Mouse (Mus musculus): ENCODE results near the gene Zmiz2. TPM values are rescaled to one million over a fixed set of nuclear protein-coding genes. Genes with fewer than 3 reads are reported as not detected.
"Not testable (repeated sequence)": the region's sequence is repeated elsewhere in the genome, so short reads cannot be mapped to it uniquely, and the experiment has no call there.

The Zmiz2 gene
- total and polyA plus RNA-seq, 3 experiments, result 10.6 to 238 (median 46.3) TPM

DNA sequence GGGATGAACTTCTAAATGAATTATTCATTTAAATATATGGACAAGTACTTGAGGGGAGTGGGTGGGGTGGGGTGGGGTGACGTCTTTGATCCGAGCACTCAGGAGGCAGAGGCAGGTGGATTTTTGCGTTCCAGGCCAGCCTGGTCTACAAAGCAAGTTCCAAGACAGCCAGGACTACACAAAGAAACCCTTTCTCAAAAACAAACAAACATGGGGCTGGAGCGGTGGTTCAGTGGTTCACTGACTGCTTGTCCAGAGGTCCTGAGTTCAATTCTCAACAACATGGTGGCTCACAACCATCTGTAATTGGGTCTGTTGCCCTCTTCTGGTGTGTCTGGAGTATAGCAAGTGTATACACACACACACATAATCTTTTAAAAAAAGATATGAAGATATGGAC lies 56.6 kb downstream of the Zmiz2 start:
- H3K36me3 ChIP-seq (replicated peaks in 1 of 2; ENCODE audit: control insufficient read depth in 1 of 2, insufficient read depth in 1 of 2, low read length in 1 of 2), result no peaks in the 10 kb centered on the region
- H3K4me1 ChIP-seq (ENCODE audit: control insufficient read depth in 1 of 2, insufficient read depth in 2 of 2), result peaks cover 5 to 14% of the 10 kb centered on the region in 2 experiments; a peak in 3 of 4 replicates
- peaks cover 24% of the 10 kb centered on the region for H3K79me2 ChIP-seq (replicated peaks; ENCODE audit: control insufficient read depth, extremely low read depth, insufficient read depth, poor library complexity, severe bottlenecking)
- in situ Hi-C loops (cut with MboI; ENCODE audit: low pct_ligation_motif_present, low pct_unique_long_range_greater_than_20kb, low sequenced_read_pairs), result no loop called here
- no peak for TF ChIP-seq HCFC1 (IDR thresholded peaks at IDR 0.05; ENCODE audit: low read depth, low read length)
- no peak for TF ChIP-seq TCF12 (IDR thresholded peaks at IDR 0.05; ENCODE audit: low read depth, low read length)
- H3K9ac ChIP-seq (ENCODE audit: insufficient read depth, low read depth), result no peak overlapping the region; the same call in 1 of the 2 replicates
- DNase-seq (ENCODE audit: extremely low read depth), result no peak
- peak overlapping the region; percentile 99 for H3K4me2 ChIP-seq (ENCODE audit: insufficient read depth, low read depth, poor library complexity, severe bottlenecking)
- H3K9me3 ChIP-seq (replicated peaks; ENCODE audit: low read length), result peaks cover 4% of the 10 kb centered on the region
- dilution Hi-C loops (cut with MboI; ENCODE audit: extremely low pct_ligation_motif_present, extremely low pct_unique_long_range_greater_than_20kb, low sequenced_read_pairs), result no loop called here
- peaks cover 20% of the 10 kb centered on the region for H3K27me3 ChIP-seq (replicated peaks)
- no peak overlapping the region for H3K27ac ChIP-seq (ENCODE audit: insufficient read depth, low read depth)
- H3K4me3 ChIP-seq (replicated peaks in 1 of 3; ENCODE audit: low read depth in 2 of 3, low read length in 2 of 3, poor library complexity in 1 of 3), result no peak overlapping the region

DNA sequence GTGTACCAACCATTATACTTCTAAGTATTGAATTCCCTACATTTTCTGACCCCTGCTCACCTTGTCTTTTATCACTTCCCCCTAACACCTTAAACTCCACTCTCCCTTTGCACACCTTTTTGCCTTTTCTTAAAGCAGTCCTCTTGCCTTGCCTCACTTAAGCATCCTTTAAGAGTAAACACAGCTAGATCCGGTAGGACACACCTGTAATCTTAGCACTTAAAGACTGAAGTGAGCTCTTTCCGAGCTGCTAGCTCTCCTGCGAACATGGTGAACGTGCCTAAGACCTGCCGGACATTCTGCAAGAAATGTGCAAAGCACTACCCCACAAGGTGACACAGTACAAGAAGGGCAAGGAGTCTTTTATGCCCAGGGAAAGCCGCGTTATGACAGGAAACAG lies 57.1 kb downstream of the Zmiz2 start:
- TF ChIP-seq IRF4 (IDR thresholded peaks at IDR 0.05; ENCODE audit: low read depth, low read length), result no peak
- TF ChIP-seq SMC3 (IDR thresholded peaks at IDR 0.05; ENCODE audit: low read depth, low read length), result no peak
- no peak for TF ChIP-seq SIN3A (IDR thresholded peaks at IDR 0.05; ENCODE audit: low read length)
- TF ChIP-seq RCOR1 (conservative IDR thresholded peaks at IDR 0.05; ENCODE audit: low read depth, low read length), result no peak
- TF ChIP-seq MEF2A (IDR thresholded peaks at IDR 0.05; ENCODE audit: borderline replicate concordance, low read depth, low read length), result no peak
- no peak for TF ChIP-seq BHLHE40 (IDR thresholded peaks at IDR 0.05; ENCODE audit: low read depth, low read length)
- TF ChIP-seq NRF1 (IDR thresholded peaks at IDR 0.05; ENCODE audit: low read depth, low read length), result no peak
- H3K4me3 ChIP-seq (replicated peaks in 1 of 3; ENCODE audit: low read depth in 2 of 3, low read length in 2 of 3, poor library complexity in 1 of 3), result no peak overlapping the region
- no peak for DNase-seq (ENCODE audit: extremely low read depth)
- dilution Hi-C loops (cut with MboI; ENCODE audit: extremely low pct_ligation_motif_present, extremely low pct_unique_long_range_greater_than_20kb, low sequenced_read_pairs) (no loop called here), in situ Hi-C loops (cut with MboI; ENCODE audit: low pct_ligation_motif_present, low pct_unique_long_range_greater_than_20kb, low sequenced_read_pairs) (no loop called here)
- peaks cover 24% of the 10 kb centered on the region for H3K79me2 ChIP-seq (replicated peaks; ENCODE audit: control insufficient read depth, extremely low read depth, insufficient read depth, poor library complexity, severe bottlenecking)
- peaks cover 20% of the 10 kb centered on the region for H3K27me3 ChIP-seq (replicated peaks)
- no peak overlapping the region for H3K9ac ChIP-seq (ENCODE audit: insufficient read depth, low read depth)
- H3K9me3 ChIP-seq (replicated peaks; ENCODE audit: low read length), result peaks cover 4% of the 10 kb centered on the region
- no peaks in the 10 kb centered on the region for H3K36me3 ChIP-seq (replicated peaks in 1 of 2; ENCODE audit: control insufficient read depth in 1 of 2, insufficient read depth in 1 of 2, low read length in 1 of 2)
- H3K4me2 ChIP-seq (ENCODE audit: insufficient read depth, low read depth, poor library complexity, severe bottlenecking), result no peak overlapping the region
- no peak overlapping the region for H3K27ac ChIP-seq (ENCODE audit: insufficient read depth, low read depth)
- peaks cover 5 to 14% of the 10 kb centered on the region in 2 experiments; a peak in 3 of 4 replicates for H3K4me1 ChIP-seq (ENCODE audit: control insufficient read depth in 1 of 2, insufficient read depth in 2 of 2)

- Histone ChIP-seq H3K79me2 (replicated peaks; ENCODE audit: control insufficient read depth, extremely low read depth, insufficient read depth, poor library complexity, severe bottlenecking) (peaks cover 14% of the 10 kb centered on the region), H3K9me3 (replicated peaks; ENCODE audit: low read length) (peaks cover 6% of the 10 kb centered on the region), H3K4me1 (ENCODE audit: control insufficient read depth in 1 of 2, insufficient read depth in 2 of 2) (peaks cover 5 to 14% of the 10 kb centered on the region in 2 experiments; a peak in 3 of 4 replicates), H3K27me3 (replicated peaks) (peaks cover 20% of the 10 kb centered on the region), H3K4me2 (ENCODE audit: insufficient read depth, low read depth, poor library complexity, severe bottlenecking) (no peak overlapping the region), H3K9ac (ENCODE audit: insufficient read depth, low read depth) (no peak overlapping the region), H3K27ac (ENCODE audit: insufficient read depth, low read depth) (no peak overlapping the region), H3K4me3 (replicated peaks in 1 of 3; ENCODE audit: low read depth in 2 of 3, low read length in 2 of 3, poor library complexity in 1 of 3) (no peak overlapping the region), H3K36me3 (replicated peaks in 1 of 2; ENCODE audit: control insufficient read depth in 1 of 2, insufficient read depth in 1 of 2, low read length in 1 of 2) (no peaks in the 10 kb centered on the region)
- dilution Hi-C loops (cut with MboI; ENCODE audit: extremely low pct_ligation_motif_present, extremely low pct_unique_long_range_greater_than_20kb, low sequenced_read_pairs) (no loop called here), in situ Hi-C loops (cut with MboI; ENCODE audit: low pct_ligation_motif_present, low pct_unique_long_range_greater_than_20kb, low sequenced_read_pairs) (no loop called here)
- DNase-seq (ENCODE audit: extremely low read depth), result no peak
- TF ChIP-seq JUN (IDR thresholded peaks at IDR 0.05; ENCODE audit: insufficient read depth, low read depth, low read length) (no peak), ELF1 (IDR thresholded peaks at IDR 0.05; ENCODE audit: low read depth, low read length) (no peak), ETS1 (conservative IDR thresholded peaks at IDR 0.05; ENCODE audit: low read depth, low read length) (no peak), ZKSCAN1 (IDR thresholded peaks at IDR 0.05; ENCODE audit: borderline replicate concordance, low read depth, low read length) (no peak)
These were observed 58.6 kb downstream of the Zmiz2 start for GRCm38 (mm10) chr11:6447493-6447892.

- dilution Hi-C loops (cut with MboI; ENCODE audit: extremely low pct_ligation_motif_present, extremely low pct_unique_long_range_greater_than_20kb, low sequenced_read_pairs); H3K9me3 ChIP-seq (replicated peaks; ENCODE audit: low read length): not testable (repeated sequence)
- H3K4me1 ChIP-seq (ENCODE audit: control insufficient read depth in 1 of 2, insufficient read depth in 2 of 2), result peaks cover 5 to 11% of the 10 kb centered on the region in 2 experiments; a peak in 3 of 4 replicates
These were observed 59.3 kb downstream of the Zmiz2 start for GRCm38 (mm10) chr11:6448155-6448554.

More at GRCm38 (mm10) chr11:6448155-6448554, 59.3 kb downstream of the Zmiz2 start:
- H3K79me2 ChIP-seq (replicated peaks; ENCODE audit: control insufficient read depth, extremely low read depth, insufficient read depth, poor library complexity, severe bottlenecking); H3K27ac ChIP-seq (ENCODE audit: insufficient read depth, low read depth); in situ Hi-C loops (cut with MboI; ENCODE audit: low pct_ligation_motif_present, low pct_unique_long_range_greater_than_20kb, low sequenced_read_pairs); H3K4me2 ChIP-seq (ENCODE audit: insufficient read depth, low read depth, poor library complexity, severe bottlenecking); DNase-seq (ENCODE audit: extremely low read depth); H3K36me3 ChIP-seq (replicated peaks in 1 of 2; ENCODE audit: control insufficient read depth in 1 of 2, insufficient read depth in 1 of 2, low read length in 1 of 2); H3K9ac ChIP-seq (ENCODE audit: insufficient read depth, low read depth); H3K4me3 ChIP-seq (replicated peaks in 1 of 3; ENCODE audit: low read depth in 2 of 3, low read length in 2 of 3, poor library complexity in 1 of 3): not testable (repeated sequence)
- H3K27me3 ChIP-seq (replicated peaks), result peaks cover 20% of the 10 kb centered on the region
